Mouse (Mus musculus) adrenal gland, adult 18-20 months (tissue): Measurements from ENCODE around the gene Nuak2. TPM values are rescaled to one million over a fixed set of nuclear protein-coding genes. Genes with fewer than 3 reads are reported as not detected.

Experiments
- DNase-seq, 2 experiments: peaks; one replicate each; pipeline ENCODE4 v3.0.0; 2021 to 2022; ENCODE audit warnings: low spot score in 2 of 2
- total RNA-seq, 2 experiments: library from RNA; stranded (reverse); gene quantifications; 1 replicate in 1 of 2; 2 replicates in 1 of 2; pipeline ENCODE4 v1.2.3; 2021

Nuak2 gene
- total RNA-seq, 2 experiments from 2014 or later, result 4.6 to 6.9 TPM

DNA sequence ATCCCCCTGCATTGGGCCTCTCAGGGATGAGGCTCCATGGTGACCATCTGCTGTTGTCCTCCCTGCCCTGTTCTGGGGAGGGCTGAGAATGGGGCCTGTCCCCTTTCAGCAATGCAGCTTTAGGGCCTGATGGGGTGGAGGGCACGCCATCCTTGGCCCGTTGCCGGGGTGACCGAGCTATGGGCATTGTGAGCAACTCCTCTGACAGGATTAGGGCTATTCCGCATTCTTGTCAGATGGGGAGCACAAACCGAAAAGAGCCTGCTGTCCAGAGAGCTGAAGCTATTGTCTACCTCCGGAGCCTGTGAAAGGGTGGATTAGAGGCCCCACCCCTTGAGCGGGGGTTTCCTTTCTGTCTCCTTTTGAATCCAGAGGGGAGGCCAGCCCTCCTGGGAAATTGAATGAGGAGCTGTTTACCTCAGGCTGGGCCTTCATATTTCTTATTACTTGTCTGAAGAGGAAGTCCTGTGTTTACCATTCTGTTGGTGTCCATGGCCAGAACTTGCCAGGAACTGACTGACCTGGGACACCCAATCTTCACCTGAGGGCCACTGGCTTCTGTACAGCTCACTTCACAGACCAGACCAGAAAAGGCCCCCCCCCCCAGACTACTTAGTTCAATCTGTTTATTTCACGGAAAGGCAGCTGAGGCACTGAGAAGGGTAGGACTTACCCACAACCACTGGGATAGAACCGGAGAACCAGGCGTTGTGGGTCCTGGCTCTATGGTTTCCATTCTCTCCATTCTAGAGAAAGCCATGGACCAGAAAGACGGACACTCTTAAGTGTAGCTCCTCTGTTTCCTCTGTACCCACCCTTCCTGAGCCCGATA lies 7.0 kb downstream of the Nuak2 start:
- DNase-seq, result no peak

- DNase-seq, result no peak
Observed at GRCm38 (mm10) chr1:132326777-132327176, 10.9 kb downstream of the Nuak2 start.

DNA sequence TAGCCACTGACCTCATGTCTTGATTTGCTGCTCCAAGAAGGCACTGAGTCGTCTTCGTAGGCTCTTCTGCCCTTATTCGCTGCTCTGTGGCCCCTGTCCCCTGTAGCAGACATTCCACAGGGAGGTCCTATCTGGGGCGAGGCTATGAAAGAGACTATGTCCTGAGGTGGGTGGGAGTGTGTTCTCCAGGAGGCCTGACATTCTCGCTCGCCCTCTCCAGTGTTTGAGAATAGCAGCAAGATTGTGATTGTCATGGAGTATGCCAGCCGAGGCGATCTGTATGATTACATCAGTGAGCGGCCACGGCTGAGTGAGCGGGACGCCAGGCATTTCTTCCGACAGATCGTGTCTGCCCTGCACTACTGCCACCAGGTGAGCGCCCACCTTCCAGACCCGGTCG lies 11.6 kb downstream of the Nuak2 start:
- DNase-seq, result no peak

GRCm38 (mm10) chr1:132328565-132328964 lies 12.6 kb downstream of the Nuak2 start:
- no peak for DNase-seq

DNA sequence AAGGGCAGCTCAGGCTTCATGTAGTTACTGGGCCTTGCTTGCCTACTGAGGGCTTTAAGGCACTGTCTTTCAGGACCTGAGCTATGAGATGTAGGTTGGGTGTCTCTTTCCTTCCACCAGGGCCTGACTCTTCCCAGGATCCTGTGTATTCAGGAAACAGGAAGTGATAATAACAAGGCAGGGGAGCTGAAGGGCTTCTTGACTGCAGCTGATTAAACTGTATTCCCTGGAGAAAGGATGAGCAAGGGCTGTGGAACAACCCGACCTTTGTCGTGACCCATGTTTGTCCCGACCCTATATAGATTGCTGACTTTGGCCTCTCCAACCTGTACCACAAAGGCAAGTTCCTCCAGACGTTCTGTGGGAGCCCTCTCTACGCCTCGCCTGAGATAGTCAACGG lies 13.7 kb downstream of the Nuak2 start:
- DNase-seq, result no peak

DNA sequence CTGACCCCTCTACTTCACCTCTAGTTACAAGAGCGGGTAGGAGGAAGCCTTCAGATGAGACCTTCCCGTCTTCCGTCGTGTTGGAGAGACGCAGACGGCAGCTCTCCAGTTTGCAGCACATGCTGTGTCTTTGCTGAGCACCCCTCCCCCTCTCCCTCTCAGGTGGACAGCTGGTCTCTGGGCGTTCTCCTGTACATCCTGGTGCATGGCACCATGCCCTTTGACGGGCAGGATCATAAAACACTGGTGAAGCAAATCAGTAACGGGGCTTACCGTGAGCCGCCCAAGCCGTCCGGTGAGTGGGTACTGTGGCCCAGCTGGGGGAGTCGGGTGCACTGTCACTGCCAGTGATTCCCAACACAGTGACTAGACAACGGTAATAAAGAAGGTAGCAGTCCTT lies 14.5 kb downstream of the Nuak2 start:
- no peak for DNase-seq

DNA sequence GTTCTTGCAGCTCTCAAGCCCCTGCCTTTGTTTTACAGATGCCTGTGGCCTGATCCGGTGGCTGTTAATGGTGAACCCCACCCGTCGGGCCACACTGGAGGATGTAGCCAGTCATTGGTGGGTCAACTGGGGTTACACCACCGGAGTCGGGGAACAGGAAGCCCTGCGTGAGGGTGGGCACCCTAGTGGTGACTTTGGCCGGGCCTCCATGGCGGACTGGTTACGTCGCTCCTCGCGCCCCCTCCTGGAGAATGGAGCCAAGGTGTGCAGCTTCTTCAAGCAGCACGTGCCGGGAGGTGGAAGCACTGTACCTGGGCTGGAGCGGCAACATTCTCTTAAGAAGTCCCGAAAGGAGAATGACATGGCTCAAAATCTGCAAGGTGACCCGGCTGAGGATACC lies 15.4 kb downstream of the Nuak2 start:
- no peak for DNase-seq

GRCm38 (mm10) chr1:132333201-132333600 lies 17.3 kb downstream of the Nuak2 start:
- DNase-seq, result no peak

DNA sequence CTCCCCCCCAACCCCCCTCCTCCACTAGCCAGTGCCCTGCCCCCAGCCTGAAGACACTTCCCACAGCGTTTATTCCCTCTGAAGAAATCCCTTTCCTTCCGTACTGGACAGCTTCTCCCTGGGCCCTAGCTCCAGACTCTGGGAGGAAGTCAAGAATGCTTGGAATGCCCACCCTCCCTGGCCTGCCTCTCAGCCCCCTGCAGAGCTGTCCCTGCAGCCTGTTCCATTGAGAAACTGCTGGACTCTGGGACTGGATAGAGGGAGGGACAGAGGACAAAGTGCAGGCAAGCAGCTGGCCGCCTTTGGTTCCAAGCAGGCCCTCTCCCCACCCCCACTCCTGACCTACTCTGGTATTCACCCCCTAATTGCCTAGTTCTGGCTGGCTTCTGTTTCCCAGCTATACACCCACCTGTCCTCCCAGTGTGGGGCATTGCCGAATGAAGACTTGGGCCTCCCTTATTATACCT lies 17.8 kb downstream of the Nuak2 start:
- peak in 1 of 2 experiments; percentile 41 for DNase-seq

DNA sequence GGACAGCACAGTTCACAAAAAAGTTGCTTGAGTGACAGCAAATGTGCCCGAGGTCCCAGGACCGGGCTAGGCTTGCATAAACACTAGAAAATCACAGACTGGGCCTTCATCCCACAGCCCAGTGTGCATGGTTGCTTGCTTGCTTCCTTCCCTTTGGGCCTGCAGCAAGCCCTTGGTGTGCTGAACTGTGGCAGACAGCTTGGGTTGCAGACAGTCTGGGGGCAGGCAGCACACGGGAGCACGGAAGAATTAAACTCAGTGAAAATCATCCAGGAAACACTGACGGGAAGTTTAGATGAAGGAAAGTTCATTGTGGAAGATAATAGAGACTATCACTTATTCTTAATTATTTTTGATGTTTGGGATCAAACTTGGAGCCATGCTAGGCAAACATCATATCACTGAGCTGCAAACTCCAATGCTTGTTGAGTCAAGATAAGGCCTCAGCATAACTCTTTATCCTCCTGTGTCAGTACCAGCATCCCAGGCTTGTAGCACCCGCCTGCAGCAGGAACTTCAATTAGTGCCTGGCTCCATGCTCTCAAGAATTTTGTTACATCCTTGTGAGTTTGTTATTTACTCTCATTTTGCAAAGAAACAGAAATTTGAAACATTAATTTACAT lies 18.4 kb downstream of the Nuak2 start:
- DNase-seq, result no peak

GRCm38 (mm10) chr1:132335378-132335965 lies 19.5 kb downstream of the Nuak2 start:
- DNase-seq, result peak in 1 of 2 experiments; percentile 44

- DNase-seq, result no peak
Observed at GRCm38 (mm10) chr1:132336921-132337320, 21.0 kb downstream of the Nuak2 start.

GRCm38 (mm10) chr1:132338027-132338660 lies 22.2 kb downstream of the Nuak2 start:
- no peak for DNase-seq

- peak in 1 of 2 experiments; percentile 57 for DNase-seq
Observed at GRCm38 (mm10) chr1:132341731-132342501, 26.0 kb downstream of the Nuak2 start.

- no peak for DNase-seq
Observed at GRCm38 (mm10) chr1:132342518-132342917, 26.6 kb downstream of the Nuak2 start.

GRCm38 (mm10) chr1:132343191-132343590 lies 27.3 kb downstream of the Nuak2 start:
- no peak for DNase-seq

DNA sequence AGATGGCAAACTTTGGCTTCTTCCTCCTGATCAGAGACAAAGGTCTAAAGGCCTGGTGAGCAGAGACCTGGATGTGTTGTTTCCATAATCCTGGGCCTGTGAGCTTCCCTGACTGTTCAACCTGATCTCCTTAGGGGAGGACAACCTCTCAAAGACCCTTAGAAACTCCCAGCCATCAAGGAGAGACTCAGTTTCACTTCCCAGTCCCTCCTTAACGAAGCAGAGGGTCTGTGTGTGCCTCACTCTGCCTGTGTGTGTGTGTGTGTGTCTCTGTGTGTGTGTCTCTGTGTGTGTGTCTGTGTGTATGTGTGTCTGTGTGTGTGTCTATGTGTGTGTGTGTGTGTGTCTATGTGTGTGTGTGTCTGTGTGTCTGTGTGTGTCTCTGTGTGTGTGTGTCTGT lies 27.7 kb downstream of the Nuak2 start:
- DNase-seq, result no peak

DNA sequence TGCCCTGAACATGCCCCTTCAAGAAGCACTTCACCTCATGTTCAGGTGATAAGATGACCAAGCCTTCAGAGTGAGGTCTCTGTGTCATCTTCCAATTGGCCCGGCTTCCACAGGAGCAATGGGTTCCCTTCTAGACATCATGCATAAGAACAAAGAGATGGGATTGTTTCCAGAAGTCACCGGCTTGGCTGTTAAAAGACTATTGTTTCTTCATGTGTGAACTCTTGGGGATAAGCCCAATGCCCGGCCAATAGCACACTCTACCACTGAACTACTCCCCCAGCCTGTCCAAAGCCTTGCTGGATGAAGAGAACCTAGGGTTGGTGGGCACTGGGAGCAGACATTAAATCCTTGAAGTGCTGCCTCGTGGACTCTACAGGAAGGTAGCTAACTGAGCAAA lies 29.6 kb downstream of the Nuak2 start:
- no peak for DNase-seq

GRCm38 (mm10) chr1:132346134-132346851 lies 30.4 kb downstream of the Nuak2 start:
- DNase-seq, result no peak

GRCm38 (mm10) chr1:132346951-132347350 lies 31.0 kb downstream of the Nuak2 start:
- no peak for DNase-seq
